Mouse (Mus musculus): Measurements from ENCODE around the gene Ubald1.

GRCm38 (mm10) chr16:4878192-4878885 is 1.8 kb downstream of the Ubald1 start:
- TF ChIP-seq CTCF (IDR thresholded peaks at IDR 0.05; ENCODE audit: borderline replicate concordance, insufficient read depth, low read length) (no peak), POLR2A (IDR thresholded peaks at IDR 0.05; ENCODE audit: low read depth, low read length) (peak; percentile 60; the same call in 1 of the 2 replicates)
